ENCODE assay signal across 8 mouse cellular contexts in genomic region chr11:106193371-106194154, GRCm38 (mm10). TPM values are rescaled to one million over a fixed set of nuclear protein-coding genes. Genes with fewer than 3 reads are reported as not detected.
DNase-seq lines count a peak whose midpoint lies in the region; ATAC-seq lines count a peak whose summit lies in the region.

No protein-coding gene starts in this region.

- no peaks in the 10 kb centered on the region for H3K27me3 ChIP-seq in intestine, embryonic 14.5 days (replicated peaks; ENCODE audit: control insufficient read depth, insufficient read depth, low read length)

- H3K27ac ChIP-seq in intestine, embryonic 14.5 days (ENCODE audit: low read depth), result peak overlapping the region; percentile 81

- DNase-seq in adrenal gland, adult (ENCODE audit: inconsistent age in 2 of 2, low spot score in 1 of 2), result peak; percentile 98 to 99
- peak; percentile 98 for DNase-seq in embryo, embryonic 10.5 days (ENCODE audit: low spot score)
- peak; percentile 98 for DNase-seq in gastrocnemius, postnatal 14 days
- DNase-seq in intestine, embryonic 14.5 days (ENCODE audit: low spot score), result peak; percentile 99
- peak; percentile 96 for DNase-seq in left cerebral cortex, postnatal 14 days (ENCODE audit: low spot score in 2 of 2)
- DNase-seq in mesoderm, embryonic 11.5 days (ENCODE audit: low read depth, low spot score), result peak; percentile 99
- peak; percentile 94 to 95 for DNase-seq in right cerebral cortex, postnatal 36 days (ENCODE audit: low spot score in 2 of 2)
- peak; percentile 100 for DNase-seq in yolk sac, embryonic 10.5 days (ENCODE audit: low spot score)

- under 1% methylated on average over 43 of the region's 44 CpGs for WGBS in intestine, embryonic 14.5 days

- H3K4me3 ChIP-seq in intestine, embryonic 14.5 days (ENCODE audit: low read depth, low read length), result peak overlapping the region; percentile 78

- intact Hi-C loops in gastrocnemius, postnatal 14 days (cut with DNase I; ENCODE audit: low total_unique reads), result no loop called here
- intact Hi-C loops in left cerebral cortex, postnatal 14 days (cut with DNase I), result no loop called here

- no peaks in the 10 kb centered on the region for H3K9me3 ChIP-seq in intestine, embryonic 14.5 days (ENCODE audit: control insufficient read depth, low read length)

- H3K9ac ChIP-seq in intestine, embryonic 14.5 days (ENCODE audit: low read length), result peak overlapping the region; percentile 64

- H3K36me3 ChIP-seq in intestine, embryonic 14.5 days (ENCODE audit: control insufficient read depth, insufficient read depth, low read length), result peaks cover 23% of the 10 kb centered on the region

- H3K4me1 ChIP-seq in intestine, embryonic 14.5 days (replicated peaks; ENCODE audit: control insufficient read depth, insufficient read depth, low read length), result peaks cover 5% of the 10 kb centered on the region

- ATAC-seq in intestine, embryonic 14.5 days (replicated peaks; ENCODE audit: low FRiP score, low TSS enrichment, low read depth), result peak; percentile 96

- H3K4me2 ChIP-seq in intestine, embryonic 14.5 days (ENCODE audit: low read length), result peak overlapping the region; percentile 61

RNA-seq across cellular contexts. Expression of gene Strada, which starts 8.4 kb away (rescaled TPM):
- 10 to 100 TPM; 13.0 to 15.3 TPM for total RNA-seq in gastrocnemius, postnatal 14 days (2021)
- polyA plus RNA-seq in intestine, embryonic 14.5 days (2014; fragmentation: Nextera tagmentation; extraction: Ambion mirVana), result 20.6 and 25.1 TPM in 2 replicates
- total RNA-seq in left cerebral cortex, postnatal 14 days (2021), result 10 to 100 TPM; 24.3 to 26.9 TPM

RNA-seq across cellular contexts. Expression of gene Ccdc47, which starts 22.6 kb away (rescaled TPM):
- total RNA-seq in gastrocnemius, postnatal 14 days (2021), result 10 to 100 TPM; 62.1 to 69.8 TPM
- 64.4 and 76.1 TPM in 2 replicates for polyA plus RNA-seq in intestine, embryonic 14.5 days (2014; fragmentation: Nextera tagmentation; extraction: Ambion mirVana)
- 10 to 100 TPM; 78.5 to 79.8 TPM for total RNA-seq in left cerebral cortex, postnatal 14 days (2021)

RNA-seq across cellular contexts. Expression of gene Ddx42, which starts 23.2 kb away (rescaled TPM):
- 10 to 100 TPM; 22.5 to 24.8 TPM for total RNA-seq in gastrocnemius, postnatal 14 days (2021)
- 66.5 and 80.8 TPM in 2 replicates for polyA plus RNA-seq in intestine, embryonic 14.5 days (2014; fragmentation: Nextera tagmentation; extraction: Ambion mirVana)
- 10 to 100 TPM; 69.0 to 69.4 TPM for total RNA-seq in left cerebral cortex, postnatal 14 days (2021)

RNA-seq across cellular contexts. Expression of gene Limd2, which starts 32.9 kb away (rescaled TPM):
- total RNA-seq in gastrocnemius, postnatal 14 days (2021), result 1 to 10 TPM; 5.9 to 8.6 TPM
- polyA plus RNA-seq in intestine, embryonic 14.5 days (2014; fragmentation: Nextera tagmentation; extraction: Ambion mirVana), result 129 and 153 TPM in 2 replicates
- total RNA-seq in left cerebral cortex, postnatal 14 days (2021), result 100 to 1,000 TPM in 1 of 2 experiments, 10 to 100 TPM in 1; 97.2 to 103 TPM

RNA-seq across cellular contexts. Expression of gene Gm10840, which starts 32.9 kb away (rescaled TPM):
- not detected for total RNA-seq in gastrocnemius, postnatal 14 days (2021)
- not detected in 2 replicates for polyA plus RNA-seq in intestine, embryonic 14.5 days (2014; fragmentation: Nextera tagmentation; extraction: Ambion mirVana)
- total RNA-seq in left cerebral cortex, postnatal 14 days (2021), result not detected

Comparison
In these comparisons a context has a peak if more than half of its experiments do, and no peak if none do; other contexts are left out.
1. Peak in every context shown above with its lines: DNase-seq, ATAC-seq, H3K4me3 ChIP-seq and H3K27ac ChIP-seq.